Mouse (Mus musculus): ENCODE results near the gene Rap2b. TPM values are rescaled to one million over a fixed set of nuclear protein-coding genes. Genes with fewer than 3 reads are reported as not detected.

The Rap2b gene
- polyA plus RNA-seq, 2 experiments: 8.7 to 15.9 TPM

GRCm38 (mm10) chr3:61358107-61358506 lies 3.3 kb upstream of the Rap2b start:
- H3K27me3 ChIP-seq (ENCODE audit: control insufficient read depth, insufficient read depth, low read length): no peaks in the 10 kb centered on the region
- H3K4me3 ChIP-seq (replicated peaks; ENCODE audit: low read length): no peak overlapping the region
- no peak for TF ChIP-seq POLR2A (IDR thresholded peaks at IDR 0.05; ENCODE audit: borderline replicate concordance, extremely low read depth, insufficient read depth, insufficient read length)
- no peaks in the 10 kb centered on the region for H3K9me3 ChIP-seq (ENCODE audit: control insufficient read depth, low read length)
- no peak overlapping the region for H3K27ac ChIP-seq (replicated peaks; ENCODE audit: low read depth, low read length)
- H3K9ac ChIP-seq (ENCODE audit: low read depth, low read length, severe bottlenecking): no peak overlapping the region
- no peak overlapping the region for H3K4me2 ChIP-seq (replicated peaks; ENCODE audit: low read depth, low read length, severe bottlenecking)
- no peaks in the 10 kb centered on the region for H3K36me3 ChIP-seq (ENCODE audit: control insufficient read depth, insufficient read depth, low read length)
- H3K4me1 ChIP-seq (ENCODE audit: control insufficient read depth, insufficient read depth, low read length): no peaks in the 10 kb centered on the region
- DNase-seq (ENCODE audit: low spot score): peak; percentile 59
- no peak for ATAC-seq (ENCODE audit: low FRiP score, low read depth)
- WGBS: 59% methylated on average over 6 of the region's 6 CpGs

- no peak overlapping the region for H3K4me2 ChIP-seq (replicated peaks; ENCODE audit: low read depth, low read length, severe bottlenecking)
- no peak overlapping the region for H3K27ac ChIP-seq (replicated peaks; ENCODE audit: low read depth, low read length)
- no peaks in the 10 kb centered on the region for H3K9me3 ChIP-seq (ENCODE audit: control insufficient read depth, low read length)
- no peak for ATAC-seq (ENCODE audit: low FRiP score, low read depth)
- H3K36me3 ChIP-seq (ENCODE audit: control insufficient read depth, insufficient read depth, low read length): no peaks in the 10 kb centered on the region
- 32% methylated on average over 7 of the region's 7 CpGs for WGBS
- no peak overlapping the region for H3K4me3 ChIP-seq (replicated peaks; ENCODE audit: low read length)
- no peaks in the 10 kb centered on the region for H3K27me3 ChIP-seq (ENCODE audit: control insufficient read depth, insufficient read depth, low read length)
- no peaks in the 10 kb centered on the region for H3K4me1 ChIP-seq (ENCODE audit: control insufficient read depth, insufficient read depth, low read length)
- H3K9ac ChIP-seq (ENCODE audit: low read depth, low read length, severe bottlenecking): no peak overlapping the region
- no peak for DNase-seq (ENCODE audit: low spot score)
- no peak for TF ChIP-seq POLR2A (IDR thresholded peaks at IDR 0.05; ENCODE audit: borderline replicate concordance, extremely low read depth, insufficient read depth, insufficient read length)
These were observed 2.6 kb upstream of the Rap2b start for GRCm38 (mm10) chr3:61358756-61359293.

- no peak for DNase-seq (ENCODE audit: low spot score)
- peaks cover 2% of the 10 kb centered on the region; the same call in 1 of the 2 replicates for H3K4me1 ChIP-seq (ENCODE audit: control insufficient read depth, insufficient read depth, low read length)
- peak overlapping the region; percentile 91 for H3K27ac ChIP-seq (replicated peaks; ENCODE audit: low read depth, low read length)
- H3K4me3 ChIP-seq (replicated peaks; ENCODE audit: low read length): peak overlapping the region; percentile 48
- no peaks in the 10 kb centered on the region for H3K9me3 ChIP-seq (ENCODE audit: control insufficient read depth, low read length)
- H3K4me2 ChIP-seq (replicated peaks; ENCODE audit: low read depth, low read length, severe bottlenecking): peak overlapping the region; percentile 88
- peak overlapping the region; percentile 70 for H3K9ac ChIP-seq (ENCODE audit: low read depth, low read length, severe bottlenecking)
- TF ChIP-seq POLR2A (IDR thresholded peaks at IDR 0.05; ENCODE audit: borderline replicate concordance, extremely low read depth, insufficient read depth, insufficient read length): no peak
- H3K27me3 ChIP-seq (ENCODE audit: control insufficient read depth, insufficient read depth, low read length): no peaks in the 10 kb centered on the region
- WGBS: 6% methylated on average over 9 of the region's 9 CpGs
- H3K36me3 ChIP-seq (ENCODE audit: control insufficient read depth, insufficient read depth, low read length): no peaks in the 10 kb centered on the region
- no peak for ATAC-seq (ENCODE audit: low FRiP score, low read depth)
These were observed 1.4 kb downstream of the Rap2b start for GRCm38 (mm10) chr3:61362821-61363160.

GRCm38 (mm10) chr3:61363161-61363988 lies 1.9 kb downstream of the Rap2b start:
- ATAC-seq (ENCODE audit: low FRiP score, low read depth) (peak; percentile 94), DNase-seq (ENCODE audit: low spot score) (peak; percentile 99)
- Histone ChIP-seq H3K4me2 (replicated peaks; ENCODE audit: low read depth, low read length, severe bottlenecking) (peak overlapping the region; percentile 88), H3K27me3 (ENCODE audit: control insufficient read depth, insufficient read depth, low read length) (no peaks in the 10 kb centered on the region), H3K27ac (replicated peaks; ENCODE audit: low read depth, low read length) (peak overlapping the region; percentile 91), H3K9ac (ENCODE audit: low read depth, low read length, severe bottlenecking) (peak overlapping the region; percentile 81), H3K4me3 (replicated peaks; ENCODE audit: low read length) (peak overlapping the region; percentile 81), H3K36me3 (ENCODE audit: control insufficient read depth, insufficient read depth, low read length) (no peaks in the 10 kb centered on the region), H3K9me3 (ENCODE audit: control insufficient read depth, low read length) (no peaks in the 10 kb centered on the region), H3K4me1 (ENCODE audit: control insufficient read depth, insufficient read depth, low read length) (peaks cover 5% of the 10 kb centered on the region)
- TF ChIP-seq POLR2A (IDR thresholded peaks at IDR 0.05; ENCODE audit: borderline replicate concordance, extremely low read depth, insufficient read depth, insufficient read length): peak; percentile 63; the same call in 1 of the 2 replicates
- 1% methylated on average over 30 of the region's 30 CpGs for WGBS

GRCm38 (mm10) chr3:61363989-61364660 lies 2.7 kb downstream of the Rap2b start:
- DNase-seq (ENCODE audit: low spot score): peak; percentile 90
- no peaks in the 10 kb centered on the region for H3K27me3 ChIP-seq (ENCODE audit: control insufficient read depth, insufficient read depth, low read length)
- ATAC-seq (ENCODE audit: low FRiP score, low read depth): peak; percentile 87
- under 1% methylated on average over 43 of the region's 51 CpGs for WGBS
- TF ChIP-seq POLR2A (IDR thresholded peaks at IDR 0.05; ENCODE audit: borderline replicate concordance, extremely low read depth, insufficient read depth, insufficient read length): peak; percentile 84; the same call in 1 of the 2 replicates
- no peaks in the 10 kb centered on the region for H3K9me3 ChIP-seq (ENCODE audit: control insufficient read depth, low read length)
- peaks cover 5% of the 10 kb centered on the region for H3K4me1 ChIP-seq (ENCODE audit: control insufficient read depth, insufficient read depth, low read length)
- peak overlapping the region; percentile 81 for H3K4me3 ChIP-seq (replicated peaks; ENCODE audit: low read length)
- H3K9ac ChIP-seq (ENCODE audit: low read depth, low read length, severe bottlenecking): peak overlapping the region; percentile 81
- H3K27ac ChIP-seq (replicated peaks; ENCODE audit: low read depth, low read length): peak overlapping the region; percentile 84
- H3K36me3 ChIP-seq (ENCODE audit: control insufficient read depth, insufficient read depth, low read length): no peaks in the 10 kb centered on the region
- H3K4me2 ChIP-seq (replicated peaks; ENCODE audit: low read depth, low read length, severe bottlenecking): peak overlapping the region; percentile 79

All from limb, embryonic 14.5 days (tissue).